In genomic region chr12:26784426-26784825, GRCm38 (mm10) we compare ENCODE assay signal across 16 mouse cellular contexts.
"Had no signal": no experiment of that assay in that cellular context is flagged by ENCODE, and none has a peak within 500 bp of the region (broad histone marks: within the 10 kb centered on the region; RNA-seq: fewer than 3 reads in every experiment).

No protein-coding gene starts in this region.

- H3K27me3 ChIP-seq: lung, embryonic 15.5 days; megakaryocyte, embryonic 14.5 days; midbrain, embryonic 13.5 days; midbrain, embryonic 15.5 days; neural tube, embryonic 12.5 days; stomach, embryonic 15.5 days had no signal

- H3K9me3 ChIP-seq: lung, embryonic 15.5 days; midbrain, embryonic 13.5 days; midbrain, embryonic 15.5 days; neural tube, embryonic 12.5 days; stomach, embryonic 15.5 days had no signal

- DNase-seq: lung, postnatal 14 days; lung, postnatal 36 days; right cerebral cortex, postnatal 14 days; thymus, adult 2 months; thymus, postnatal 25 days; thymus, postnatal 4 days had no signal

- H3K36me3 ChIP-seq: lung, embryonic 15.5 days; midbrain, embryonic 13.5 days; midbrain, embryonic 15.5 days; neural tube, embryonic 12.5 days; stomach, embryonic 15.5 days had no signal

- H3K4me3 ChIP-seq: lung, embryonic 15.5 days; megakaryocyte, embryonic 14.5 days; midbrain, embryonic 13.5 days; midbrain, embryonic 15.5 days; neural tube, embryonic 12.5 days; stomach, embryonic 15.5 days had no signal

- H3K27ac ChIP-seq: lung, embryonic 15.5 days; macrophage; midbrain, embryonic 13.5 days; midbrain, embryonic 15.5 days; neural tube, embryonic 12.5 days; stomach, embryonic 15.5 days; stomach, postnatal 0 days had no signal

- H3K4me1 ChIP-seq: lung, embryonic 15.5 days; megakaryocyte, embryonic 14.5 days; midbrain, embryonic 13.5 days; midbrain, embryonic 15.5 days; neural tube, embryonic 12.5 days; stomach, embryonic 15.5 days had no signal

- H3K4me2 ChIP-seq: lung, embryonic 15.5 days; midbrain, embryonic 11.5 days; midbrain, embryonic 13.5 days; midbrain, embryonic 15.5 days; neural tube, embryonic 12.5 days; stomach, embryonic 15.5 days had no signal

- H3K9ac ChIP-seq: lung, embryonic 15.5 days; midbrain, embryonic 13.5 days; midbrain, embryonic 15.5 days; neural tube, embryonic 12.5 days; stomach, embryonic 15.5 days had no signal

- ATAC-seq: lung, postnatal 0 days; midbrain, embryonic 13.5 days; midbrain, embryonic 15.5 days had no signal
